Mouse (Mus musculus) c-Kit-positive CD71-positive TER-119-negative erythroid progenitor cells, embryonic 14.5 days (primary cell): ENCODE results near the gene Gm11937.
"Not testable (repeated sequence)": the region's sequence is repeated elsewhere in the genome, so short reads cannot be mapped to it uniquely, and the experiment has no call there.

Experiments used
- DNase-seq: peaks from one replicate; pipeline ENCODE4 v3.0.0-alpha.2; 2013; ENCODE audit warnings: low read depth

Gm11937 gene

DNA sequence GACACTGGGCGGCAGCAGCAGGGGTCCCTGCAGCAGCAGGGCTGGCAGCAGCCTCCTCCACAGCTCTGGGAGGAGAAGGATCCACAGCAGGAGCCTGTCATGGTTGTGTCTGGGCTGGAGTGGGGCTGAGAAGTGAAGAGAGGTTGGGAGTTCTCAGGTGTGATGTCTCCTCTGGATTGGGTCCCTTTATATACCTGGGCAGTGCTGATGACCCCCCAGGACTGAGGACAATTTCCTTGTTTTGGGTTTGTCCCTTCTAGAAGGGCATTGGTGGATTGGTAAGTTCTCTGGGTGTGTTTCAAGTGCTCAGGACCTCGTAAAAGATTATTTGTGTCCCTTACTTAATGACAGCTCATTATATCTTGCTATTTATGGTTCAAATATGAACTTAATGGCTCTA lies at the start of gene Gm11937:
Gm11937 (minus strand) TSS at position 101 of the 400 bp plus-strand sequence.
- DNase-seq = not testable (repeated sequence)

- DNase-seq = no peak
These were observed 49.3 kb upstream of the Gm11937 start for GRCm38 (mm10) chr11:99659256-99659655.

GRCm38 (mm10) chr11:99658467-99659010 lies 48.5 kb upstream of the Gm11937 start, which contains the start of gene Gm11563:
Gene Gm11563 (minus strand): TSS chr11:99658960.
- not testable (repeated sequence) for DNase-seq

DNA sequence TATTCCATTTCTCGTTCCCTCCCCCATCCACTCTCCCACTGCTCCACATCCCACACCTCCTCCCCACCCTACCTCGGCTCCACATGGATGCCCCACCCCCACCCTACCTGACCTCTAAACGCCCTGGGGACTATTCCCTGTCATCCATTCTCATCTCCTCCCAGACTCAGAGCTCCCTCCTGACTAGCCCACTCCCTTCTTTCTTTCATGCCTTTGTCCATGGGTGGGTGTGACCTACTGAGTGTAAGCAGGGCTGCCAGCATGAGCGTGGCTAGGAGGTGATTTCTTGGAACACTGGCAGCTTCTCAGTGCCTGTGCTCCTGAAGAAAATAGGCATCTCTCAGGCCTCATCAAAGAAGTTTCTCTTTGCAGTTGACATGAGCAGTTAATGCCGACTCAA lies 47.1 kb upstream of the Gm11937 start:
- no peak for DNase-seq

DNA sequence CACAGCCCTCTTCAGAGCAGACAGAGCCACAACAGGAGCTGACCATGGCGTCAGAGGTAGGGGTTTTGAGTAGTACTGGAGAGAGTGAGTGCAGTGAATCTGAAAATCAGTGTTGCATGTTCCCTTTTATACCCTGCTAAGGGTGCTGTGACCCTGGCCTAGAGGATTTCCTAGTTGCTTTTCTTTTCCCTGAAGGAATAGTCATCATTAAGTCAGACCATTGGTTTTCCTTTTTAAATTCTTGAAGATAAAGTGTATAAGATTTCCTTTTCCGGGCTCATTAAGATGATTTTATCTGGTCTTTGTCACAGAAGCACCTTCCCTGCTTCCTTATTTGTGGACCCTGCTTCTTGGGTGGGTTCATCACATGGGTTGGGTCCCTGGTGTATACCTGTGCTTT lies 40.1 kb upstream of the Gm11937 start, which contains the start of gene Gm11555:
Gm11555 (minus strand) TSS at position 101 of the 400 bp plus-strand sequence.
- DNase-seq = no peak

DNA sequence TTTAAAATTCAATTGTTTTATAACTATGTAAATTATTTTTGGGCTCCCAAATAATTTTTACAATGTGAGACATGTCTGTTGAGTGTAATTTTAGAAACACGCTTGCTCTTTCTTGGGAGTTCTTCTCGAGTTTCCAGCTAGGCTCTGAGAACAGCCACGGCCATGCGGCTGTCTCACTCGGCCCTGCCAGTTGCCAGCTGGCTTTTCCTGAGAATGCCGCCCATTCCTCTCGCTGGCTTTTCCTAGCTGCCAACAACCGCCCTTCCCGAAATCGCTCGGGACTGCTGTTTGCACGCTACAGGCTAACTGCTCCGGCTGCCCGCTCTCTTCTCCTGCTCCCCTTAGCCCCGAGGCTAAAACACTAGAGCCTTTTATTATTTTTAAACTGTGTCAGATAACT lies 36.5 kb upstream of the Gm11937 start:
- DNase-seq = no peak

DNA sequence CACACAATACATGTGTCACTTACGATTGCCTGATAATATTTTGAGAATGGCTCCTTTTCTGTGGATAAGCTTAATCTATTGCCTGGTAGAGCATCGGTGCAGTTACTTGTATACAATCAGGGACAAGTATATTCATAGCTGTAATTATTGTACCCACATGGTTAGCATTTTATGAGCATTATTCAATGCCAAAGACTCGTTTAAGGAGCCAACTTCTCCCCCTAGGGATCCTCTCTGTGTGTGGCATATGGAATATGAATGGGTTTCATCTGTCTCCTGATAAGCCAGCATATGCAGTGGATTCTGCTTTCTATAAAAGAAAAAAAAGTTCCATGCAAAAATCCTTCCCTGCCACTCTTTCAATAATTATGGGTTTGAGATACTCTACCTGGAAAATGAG lies 34.4 kb upstream of the Gm11937 start:
- no peak for DNase-seq

DNA sequence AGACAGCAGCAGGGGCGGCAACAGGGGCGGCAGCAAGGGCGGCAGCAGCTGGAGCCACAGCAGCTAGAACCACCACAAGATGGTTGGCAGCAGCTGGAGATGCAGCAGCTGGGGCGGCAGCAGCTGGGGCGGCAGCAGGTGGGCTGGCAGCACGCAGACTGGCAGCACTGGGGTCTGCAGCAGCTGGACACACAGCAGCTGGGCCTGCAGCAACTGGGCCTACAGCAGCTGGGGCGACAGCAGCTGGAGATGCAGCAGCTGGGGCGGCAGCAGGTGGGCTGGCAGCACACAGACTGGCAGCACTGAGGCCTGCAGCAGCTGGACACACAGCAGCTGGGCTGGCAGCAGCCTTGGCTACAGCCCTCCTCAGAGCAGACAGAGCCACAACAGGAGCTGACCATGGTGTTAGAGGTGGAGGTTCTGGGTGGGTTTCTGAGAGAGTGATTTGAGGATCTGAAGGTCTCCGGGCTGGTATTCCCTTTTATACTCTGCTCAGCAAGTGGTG lies 33.7 kb upstream of the Gm11937 start, which contains the start of gene Krtap4-7:
Krtap4-7 (minus strand) TSS at position 455 of the 505 bp plus-strand sequence.
- not testable (repeated sequence) for DNase-seq

DNA sequence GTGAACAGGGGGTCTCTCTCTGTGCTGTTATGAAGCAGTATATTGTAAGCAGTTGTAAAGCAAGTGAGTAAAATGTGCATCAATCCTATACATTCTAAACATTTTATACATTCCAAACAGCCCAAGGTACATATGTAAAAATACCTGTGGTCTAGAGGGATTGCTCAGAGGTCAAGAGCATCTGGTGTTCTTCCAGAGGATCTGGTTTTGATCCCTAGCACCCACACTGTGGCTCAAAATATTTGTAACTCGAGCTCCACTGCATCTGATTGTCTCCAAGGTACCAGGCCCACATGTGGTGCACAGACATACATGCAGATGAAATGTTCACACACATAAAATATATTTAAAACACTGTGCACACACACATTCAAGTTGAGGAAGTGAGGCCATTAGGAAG lies 30.9 kb upstream of the Gm11937 start:
- DNase-seq = no peak

- no peak for DNase-seq
These were observed 27.1 kb upstream of the Gm11937 start for GRCm38 (mm10) chr11:99637086-99637485.

- no peak for DNase-seq
These were observed 24.7 kb upstream of the Gm11937 start, which contains the start of gene Krtap4-2 for GRCm38 (mm10) chr11:99634653-99635134. Gene Krtap4-2 (minus strand): TSS chr11:99635084.

GRCm38 (mm10) chr11:99633293-99633692 lies 23.3 kb upstream of the Gm11937 start:
- DNase-seq = no peak

GRCm38 (mm10) chr11:99630890-99631289 lies 20.9 kb upstream of the Gm11937 start:
- no peak for DNase-seq

DNA sequence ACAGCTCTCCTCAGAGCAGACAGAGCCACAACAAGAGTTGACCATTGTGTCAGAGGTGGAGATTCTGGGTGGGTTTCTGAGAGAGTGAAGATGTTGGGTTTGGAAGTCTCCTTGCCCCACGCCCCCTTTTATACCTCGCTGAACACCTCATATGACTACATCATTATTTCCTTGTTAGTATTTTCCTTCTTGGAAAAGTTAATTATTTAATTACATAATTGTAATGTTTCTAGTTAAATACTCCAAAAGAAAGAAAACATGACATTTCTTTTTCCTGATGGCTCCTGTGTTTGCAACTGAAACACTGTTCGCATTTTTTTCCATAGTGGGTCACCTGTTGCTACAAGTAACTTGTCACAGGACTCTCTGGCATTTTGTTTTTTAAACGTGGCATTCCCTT lies 18.1 kb upstream of the Gm11937 start, which contains the start of gene Krtap4-1:
Krtap4-1 (minus strand) TSS at position 101 of the 400 bp plus-strand sequence.
- no peak for DNase-seq

DNA sequence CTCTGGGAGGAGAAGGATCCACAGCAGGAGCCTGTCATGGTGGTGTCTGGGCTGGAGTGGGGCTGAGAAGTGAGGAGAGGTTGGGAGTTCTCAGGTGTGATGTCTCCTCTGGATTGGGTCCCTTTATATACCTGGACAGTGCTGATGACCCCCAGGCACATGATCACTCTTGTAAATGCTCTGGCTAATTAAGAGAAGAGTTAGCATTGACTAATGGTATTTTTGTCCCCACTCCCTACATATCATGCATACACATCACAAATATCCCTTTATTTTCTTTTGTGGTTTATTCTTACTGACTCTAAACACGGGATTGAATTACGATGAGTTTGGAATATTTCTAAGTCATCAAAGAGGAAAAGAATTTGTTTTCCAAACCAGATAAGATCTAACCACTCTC lies 10.3 kb upstream of the Gm11937 start, which contains the start of gene Gm11562:
Gm11562 (minus strand) TSS at position 101 of the 400 bp plus-strand sequence.
- no peak for DNase-seq

GRCm38 (mm10) chr11:99614796-99615363 lies 4.9 kb upstream of the Gm11937 start, which contains the start of gene Krtap2-4:
Gene Krtap2-4 (minus strand): TSS chr11:99614846.
- DNase-seq = no peak

DNA sequence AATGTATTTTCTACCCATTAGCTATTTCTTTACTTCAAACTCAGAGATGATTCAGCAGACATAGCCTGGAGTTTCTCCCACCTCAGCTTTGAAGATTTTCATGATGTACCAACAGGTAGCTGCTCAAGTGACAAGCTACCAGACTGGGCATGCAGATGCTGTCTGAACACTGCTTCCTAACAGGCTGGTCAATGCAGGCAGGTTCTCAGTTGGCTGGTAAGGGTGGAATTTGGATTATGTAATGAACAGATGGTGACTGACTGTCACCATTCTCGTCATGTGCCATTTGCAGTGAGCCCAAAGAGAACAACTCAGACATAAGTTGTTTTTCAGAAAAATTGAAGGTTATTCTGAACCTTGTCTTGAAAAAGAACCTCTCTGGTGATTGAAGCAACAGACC lies 863 bp downstream of the Gm11937 start:
- DNase-seq = no peak

GRCm38 (mm10) chr11:99603208-99603607 lies 6.8 kb downstream of the Gm11937 start, which contains the start of gene Gm11938:
Gene Gm11938 (minus strand): TSS chr11:99603308.
- DNase-seq = not testable (repeated sequence)

DNA sequence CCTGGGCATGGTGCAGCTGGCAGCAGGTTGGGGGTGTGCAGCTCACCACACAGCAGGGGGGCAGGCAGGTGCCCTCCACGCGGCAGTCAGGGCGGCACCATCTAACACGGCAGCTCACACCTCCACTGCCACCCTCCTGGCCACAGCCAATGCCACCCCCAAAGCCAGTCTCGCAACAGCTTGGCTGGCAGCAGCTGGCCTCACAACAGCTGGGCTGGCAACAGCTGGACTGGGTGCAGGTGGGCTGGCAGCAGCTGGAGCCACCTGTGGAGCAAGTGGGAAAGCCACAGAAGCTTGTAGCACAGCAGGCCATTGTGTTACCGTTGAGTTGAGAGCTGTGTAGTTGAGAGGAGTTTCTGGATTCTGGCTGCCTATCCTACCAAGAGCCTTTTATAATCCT lies 12.2 kb downstream of the Gm11937 start, which contains the start of gene Krtap9-3:
Krtap9-3 (minus strand) TSS at position 364 of the 400 bp plus-strand sequence.
- not testable (repeated sequence) for DNase-seq

DNA sequence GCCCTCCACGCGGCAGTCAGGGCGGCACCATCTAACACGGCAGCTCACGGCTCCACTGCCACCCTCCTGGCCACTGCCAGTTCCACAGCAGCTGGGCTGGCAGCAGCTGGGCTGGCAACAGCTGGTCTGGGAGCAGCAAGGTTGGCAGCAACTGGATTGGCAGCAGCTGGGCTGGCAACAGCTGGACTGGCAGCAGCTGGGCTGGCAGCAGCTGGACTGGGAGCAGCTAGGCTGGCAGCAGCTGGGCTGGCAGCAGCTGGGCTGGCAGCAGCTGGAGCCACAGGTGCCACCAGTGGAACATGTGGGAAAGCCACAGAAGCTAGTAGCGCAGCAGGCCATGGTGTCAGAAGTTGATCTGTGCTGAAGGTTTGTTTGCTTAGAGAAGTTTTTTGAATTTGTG lies 19.0 kb downstream of the Gm11937 start, which contains the start of gene Krtap1-3:
Krtap1-3 (minus strand) TSS at position 359 of the 400 bp plus-strand sequence.
- no peak for DNase-seq

GRCm38 (mm10) chr11:99585096-99585495 lies 24.9 kb downstream of the Gm11937 start:
- no peak for DNase-seq

GRCm38 (mm10) chr11:99583245-99583704 lies 26.7 kb downstream of the Gm11937 start, which contains the start of gene Krtap1-4:
Gene Krtap1-4 (minus strand): TSS chr11:99583654.
- DNase-seq = no peak
